Mouse (Mus musculus): ENCODE measurements around the gene Rdh1. TPM values are rescaled to one million over a fixed set of nuclear protein-coding genes. Genes with fewer than 3 reads are reported as not detected.

Gene Rdh1
- polyA plus RNA-seq (2012; rRNA removed): 0.11 and 0.18 TPM in 2 replicates

DNA sequence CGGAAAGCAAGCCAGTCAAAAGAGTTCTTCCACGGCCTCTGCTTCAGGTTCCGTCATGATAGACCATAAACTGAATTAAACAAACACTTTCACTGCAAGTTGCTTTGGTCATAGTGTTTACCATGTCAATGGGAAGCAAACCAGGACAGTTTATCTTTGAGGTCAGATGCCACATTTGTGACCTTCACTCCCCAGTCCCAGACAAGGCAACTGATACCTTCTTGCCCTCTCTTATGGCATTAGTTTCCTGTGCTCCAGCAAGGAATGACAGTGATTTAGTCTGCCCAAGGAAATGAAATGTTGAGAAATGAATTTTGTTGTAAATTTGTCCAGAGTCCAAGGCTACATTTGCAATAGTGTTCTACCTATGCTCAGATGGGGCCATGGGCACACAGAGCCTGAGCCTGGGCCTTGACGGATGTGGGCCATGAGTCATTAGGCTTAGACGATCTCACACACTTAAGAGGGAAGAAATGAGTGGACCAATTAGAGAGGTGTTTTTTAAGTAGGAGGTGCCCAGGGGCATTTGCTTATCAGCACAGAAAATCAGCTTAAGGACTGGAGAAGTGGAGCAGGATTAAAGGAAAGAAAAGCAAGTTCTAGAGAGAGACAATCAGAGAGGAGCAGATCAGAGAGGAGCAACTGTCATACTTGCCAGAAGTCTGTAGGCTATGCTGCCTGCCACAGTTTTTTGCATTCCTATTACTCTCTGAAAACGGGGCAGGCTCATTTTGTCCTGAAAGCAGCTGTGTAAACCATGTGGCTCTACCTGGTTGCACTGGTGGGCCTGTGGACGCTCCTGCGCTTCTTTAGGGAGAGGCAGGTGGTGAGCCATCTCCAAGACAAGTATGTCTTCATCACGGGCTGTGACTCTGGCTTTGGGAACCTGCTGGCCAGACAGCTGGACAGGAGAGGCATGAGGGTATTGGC, at the start of gene Rdh1, which contains the start of gene Rdh16f1:
TSS of gene Rdh1 (plus strand) at position 541 of the 930 bp plus-strand sequence.
TSS of gene Rdh16f1 (plus strand) at position 607 of the 930 bp plus-strand sequence.
- no peak for DNase-seq (ENCODE audit: extremely low spot score in 1 of 2, low spot score in 1 of 2)

DNA sequence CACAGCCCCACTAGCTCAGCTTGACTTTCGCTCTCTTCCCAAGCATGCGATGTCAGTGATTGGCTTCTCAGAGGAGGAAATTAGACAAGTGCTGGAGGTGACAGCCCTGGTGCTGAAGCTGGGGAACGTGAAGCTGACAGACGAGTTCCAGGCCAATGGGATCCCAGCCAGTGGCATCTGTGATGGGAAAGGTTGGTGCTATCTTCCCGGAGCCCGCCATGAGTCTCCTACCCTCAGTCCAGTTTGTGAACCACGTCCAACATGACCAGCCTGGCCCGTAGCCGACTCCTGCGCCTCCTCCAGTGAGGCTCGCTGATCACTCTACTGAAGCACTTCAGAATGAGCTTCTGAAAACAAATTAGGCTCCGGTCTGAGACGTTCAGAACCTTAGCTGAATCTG, 49.2 kb upstream of the Rdh1 start:
- no peak for DNase-seq (ENCODE audit: extremely low spot score in 1 of 2, low spot score in 1 of 2)

DNA sequence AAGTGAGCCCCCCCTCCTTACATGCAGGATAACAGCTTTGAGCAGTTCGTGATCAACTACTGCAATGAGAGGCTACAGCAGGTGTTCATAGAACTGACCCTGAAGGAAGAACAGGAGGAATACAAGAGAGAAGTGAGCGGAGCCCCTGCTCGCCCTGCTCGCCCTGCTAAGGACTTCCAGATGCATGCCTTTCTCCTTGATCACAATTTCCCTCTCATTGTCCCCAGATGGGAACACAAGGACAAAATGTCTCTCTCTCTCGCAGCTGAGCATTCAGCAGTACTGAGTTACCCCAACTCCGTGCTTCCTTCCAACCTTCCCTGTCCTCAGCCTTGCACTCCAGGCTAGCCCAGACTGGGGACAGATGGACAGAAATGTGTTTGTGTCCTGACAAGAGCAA, 46.8 kb upstream of the Rdh1 start:
- DNase-seq (ENCODE audit: extremely low spot score in 1 of 2, low spot score in 1 of 2): no peak

DNA sequence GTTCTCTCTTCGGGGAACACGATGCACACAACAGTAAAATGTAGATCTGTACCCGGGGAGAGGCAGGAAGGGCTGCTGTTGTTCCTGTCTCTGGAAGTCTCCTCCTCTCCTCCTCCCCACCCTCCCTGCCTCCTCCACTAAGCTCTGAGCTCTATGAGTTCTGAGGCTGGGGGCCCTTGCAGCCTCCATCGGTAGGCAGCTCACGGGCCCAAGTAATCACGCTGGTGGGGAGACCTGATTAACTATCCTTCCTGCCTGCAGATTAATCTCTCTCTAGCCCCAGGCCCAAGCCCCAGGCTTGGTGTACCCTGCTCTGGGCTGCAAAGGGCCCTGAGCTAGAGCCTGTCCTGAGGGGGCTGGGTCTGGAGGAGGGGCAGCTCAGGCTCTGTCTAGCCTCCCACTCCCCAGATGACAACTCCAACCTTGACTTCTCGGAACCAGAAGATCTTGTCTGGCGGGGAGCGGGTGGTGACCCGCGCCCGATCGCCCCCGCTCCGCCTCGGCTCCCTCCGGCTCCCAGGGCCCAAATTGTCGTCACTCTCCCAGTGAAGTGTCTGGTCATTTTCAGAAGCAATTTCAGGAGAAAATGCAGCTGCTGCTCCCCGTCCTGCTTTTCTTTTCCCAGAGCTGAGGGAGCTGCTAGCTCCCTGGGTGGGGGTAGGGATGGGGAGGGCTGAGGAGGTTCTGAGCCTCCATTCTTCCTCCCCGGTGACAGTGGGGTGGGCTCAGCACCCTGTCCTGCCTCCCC, 37.7 kb upstream of the Rdh1 start:
- peak in 1 of 2 experiments; percentile 24 for DNase-seq (ENCODE audit: extremely low spot score in 1 of 2, low spot score in 1 of 2)

DNA sequence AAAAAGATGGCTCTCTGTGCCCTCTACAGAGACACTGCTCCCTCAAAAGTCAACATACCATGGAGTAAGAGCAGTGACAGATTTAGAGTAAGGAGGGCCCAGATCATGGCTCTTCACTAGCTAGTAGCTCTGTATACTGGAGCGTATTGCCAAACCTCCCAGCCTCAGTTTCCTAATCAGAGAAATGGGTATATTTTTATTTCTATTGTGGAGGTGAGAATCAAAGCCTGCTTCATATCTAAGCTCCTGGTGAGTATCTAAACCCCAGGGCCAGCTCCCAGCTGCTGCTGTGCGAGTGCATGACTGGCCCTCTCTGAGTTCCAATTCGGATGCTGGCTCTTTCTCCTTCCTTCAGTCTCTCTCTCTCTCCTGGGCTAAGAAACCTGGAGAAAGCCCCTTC, 35.3 kb upstream of the Rdh1 start, which contains the start of gene Tac2:
TSS of gene Tac2 (plus strand) at position 301 of the 400 bp plus-strand sequence.
- no peak for DNase-seq (ENCODE audit: extremely low spot score in 1 of 2, low spot score in 1 of 2)

DNA sequence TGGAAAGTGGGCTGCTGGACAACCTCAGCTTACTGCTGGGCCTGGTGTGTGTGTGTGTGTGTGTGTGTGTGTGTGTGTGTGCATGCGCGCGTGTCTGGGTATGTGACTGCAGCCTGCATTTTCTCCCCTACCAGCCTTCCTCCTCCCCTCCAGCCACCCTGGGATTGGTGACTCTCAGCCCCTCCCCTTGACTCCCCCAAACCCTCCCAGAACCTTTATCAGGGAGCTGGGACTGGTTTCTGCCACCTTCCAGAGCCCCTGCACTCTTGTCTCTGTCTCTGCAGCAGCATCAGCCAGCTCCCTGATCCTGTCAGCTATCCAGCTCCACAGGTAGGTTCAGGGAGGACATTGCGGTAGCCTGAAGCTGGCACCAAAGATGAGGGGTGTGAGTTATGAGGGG, 34.4 kb upstream of the Rdh1 start:
- DNase-seq (ENCODE audit: extremely low spot score in 1 of 2, low spot score in 1 of 2): no peak

DNA sequence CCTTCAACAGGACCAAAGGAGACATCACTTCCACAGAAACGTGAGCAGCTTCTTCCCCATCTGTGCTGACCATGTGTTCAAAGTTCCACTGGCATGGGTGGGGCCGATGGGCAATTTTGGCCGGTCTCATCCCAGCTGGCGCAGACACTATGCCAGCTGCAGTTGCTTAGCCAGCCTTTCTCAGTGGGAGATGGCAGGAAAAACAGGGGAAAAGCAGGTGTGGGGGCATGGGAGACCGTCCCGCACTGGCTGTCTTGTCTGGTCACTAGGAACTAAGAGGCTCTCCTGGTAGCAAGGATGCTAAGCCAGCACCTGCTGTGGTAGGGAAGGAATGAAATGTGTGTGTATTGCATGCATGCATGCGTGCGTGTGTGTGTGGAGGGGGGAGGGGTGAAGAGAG, 31.1 kb upstream of the Rdh1 start:
- peak in 1 of 2 experiments; percentile 31 for DNase-seq (ENCODE audit: extremely low spot score in 1 of 2, low spot score in 1 of 2)

DNA sequence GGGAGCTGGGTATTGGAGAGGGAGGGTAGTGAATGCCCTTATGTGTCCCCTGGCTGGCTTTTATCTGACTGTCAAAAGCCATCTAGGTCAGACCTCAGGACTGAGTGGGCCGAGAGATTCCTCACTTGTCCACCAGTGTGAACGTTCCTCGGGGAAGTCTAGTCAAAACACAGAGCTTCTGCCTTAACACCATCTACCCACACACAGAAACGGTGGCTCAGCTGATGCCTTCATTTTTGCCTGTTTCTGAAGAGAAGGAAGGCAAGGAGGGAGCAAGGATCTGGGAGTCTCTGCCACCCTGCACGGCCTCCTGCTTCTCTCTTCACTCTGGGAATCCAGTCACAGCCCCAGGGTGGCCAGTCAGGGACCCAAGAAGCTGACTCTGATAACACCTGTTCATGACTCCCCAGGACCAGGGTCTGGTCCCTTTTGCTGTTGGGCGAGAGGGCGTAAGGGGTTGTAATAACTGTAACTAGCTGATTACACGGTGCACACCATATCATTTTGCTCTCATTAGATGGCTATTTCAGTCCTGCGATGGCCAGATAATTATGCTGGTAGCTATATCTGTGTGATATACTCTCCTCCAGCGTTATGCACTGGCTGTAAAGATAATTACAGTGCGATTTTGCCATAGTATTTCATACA, 29.1 kb upstream of the Rdh1 start:
- DNase-seq (ENCODE audit: extremely low spot score in 1 of 2, low spot score in 1 of 2): peak in 1 of 2 experiments; percentile 52

DNA sequence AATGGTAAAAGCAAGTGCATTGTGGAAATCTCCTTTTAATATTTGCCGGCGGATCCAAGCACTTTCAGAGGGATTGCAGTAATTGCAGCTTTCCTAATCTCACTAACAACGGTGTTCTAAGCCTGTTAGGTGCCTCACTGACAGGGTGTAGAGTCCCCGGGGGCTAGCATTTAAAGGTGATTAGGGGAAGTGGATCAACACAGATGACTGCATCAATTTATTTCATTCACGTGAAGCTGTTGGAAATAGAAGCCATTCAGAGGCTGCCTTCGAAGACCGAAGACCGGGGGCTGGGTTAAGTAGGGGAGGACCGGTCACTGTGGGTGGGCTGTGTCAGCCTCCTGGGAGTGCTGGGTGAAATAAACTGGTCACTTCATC, 28.6 kb upstream of the Rdh1 start:
- no peak for DNase-seq (ENCODE audit: extremely low spot score in 1 of 2, low spot score in 1 of 2)

DNA sequence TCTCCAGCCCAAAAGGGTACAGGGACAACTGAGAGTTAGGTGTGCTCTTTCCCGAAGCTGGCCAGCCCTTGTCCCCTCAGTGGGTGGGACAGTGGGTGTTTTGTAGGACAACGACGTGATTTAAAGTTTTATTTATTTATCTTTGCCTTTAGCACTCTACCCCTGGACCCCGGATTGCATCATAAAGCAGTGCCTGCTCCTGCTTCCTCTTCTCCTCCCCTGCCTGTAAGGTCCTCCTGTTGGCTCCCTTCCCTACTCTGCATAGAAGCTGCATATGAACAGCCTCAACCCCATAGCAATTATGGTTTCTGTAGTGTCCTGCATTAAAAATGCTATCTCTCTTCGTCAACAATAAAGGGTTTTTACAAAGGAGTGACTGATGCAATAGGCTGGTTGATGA, 28.1 kb upstream of the Rdh1 start:
- no peak for DNase-seq (ENCODE audit: extremely low spot score in 1 of 2, low spot score in 1 of 2)

DNA sequence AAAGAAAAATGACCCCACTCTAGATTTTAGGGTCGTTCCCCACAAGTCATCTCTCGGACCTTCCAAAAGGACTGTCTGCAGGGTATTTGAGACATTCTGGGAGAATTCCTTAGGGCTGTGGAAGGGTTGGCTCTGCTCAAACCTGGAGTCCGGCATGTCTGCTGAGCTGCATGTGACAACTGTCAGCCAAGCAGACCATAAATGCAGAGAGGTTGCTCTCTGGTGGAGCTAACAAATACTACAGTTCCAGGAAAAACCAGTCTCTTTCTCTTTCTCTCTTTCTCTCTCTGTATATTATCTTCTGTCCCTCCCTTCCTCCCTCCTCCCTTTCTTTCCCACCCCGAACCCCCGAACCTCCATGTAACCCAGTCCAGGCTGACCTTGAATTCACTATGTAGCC, 25.1 kb upstream of the Rdh1 start:
- peak in 1 of 2 experiments; percentile 48 for DNase-seq (ENCODE audit: extremely low spot score in 1 of 2, low spot score in 1 of 2)

DNA sequence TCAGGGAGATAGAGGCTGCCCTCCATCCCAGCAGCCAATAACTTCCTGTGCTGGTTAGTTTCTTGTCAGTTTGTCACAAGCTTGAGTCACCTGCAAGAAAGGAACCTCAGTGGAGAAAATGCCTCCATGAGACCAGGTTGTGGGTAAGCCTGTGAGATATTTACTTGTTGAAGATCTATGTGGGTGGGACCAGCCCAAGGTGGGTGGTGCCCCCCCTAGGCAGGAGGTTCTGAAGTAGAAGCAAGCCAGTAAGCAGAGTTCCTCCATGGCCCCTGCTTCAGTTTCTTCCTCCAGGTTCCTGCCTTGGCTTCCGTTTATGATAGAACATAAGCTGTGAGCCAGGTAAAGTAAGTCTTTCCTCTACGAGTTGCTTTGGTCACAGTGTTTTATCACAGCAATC, 23.3 kb upstream of the Rdh1 start:
- DNase-seq (ENCODE audit: extremely low spot score in 1 of 2, low spot score in 1 of 2): no peak

DNA sequence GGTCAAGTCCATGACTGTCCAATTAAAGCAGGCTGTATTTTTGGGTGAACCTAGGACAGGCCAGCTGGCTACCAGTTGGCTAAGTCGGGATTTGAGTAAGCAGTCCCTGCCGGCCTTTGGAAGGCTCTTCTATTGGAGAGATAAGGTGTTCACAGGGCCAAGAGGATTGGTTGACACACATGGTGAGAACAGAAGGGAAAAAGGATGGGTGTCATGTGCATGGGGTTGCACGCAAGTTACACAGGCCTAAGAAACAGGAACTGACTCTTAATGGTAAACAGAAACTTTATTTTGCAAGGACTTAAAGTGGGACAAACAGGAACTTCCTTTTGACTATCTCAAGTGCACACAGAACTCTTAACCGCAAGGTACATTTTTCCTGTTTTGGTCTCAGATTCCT, 22.6 kb upstream of the Rdh1 start:
- DNase-seq (ENCODE audit: extremely low spot score in 1 of 2, low spot score in 1 of 2): no peak

DNA sequence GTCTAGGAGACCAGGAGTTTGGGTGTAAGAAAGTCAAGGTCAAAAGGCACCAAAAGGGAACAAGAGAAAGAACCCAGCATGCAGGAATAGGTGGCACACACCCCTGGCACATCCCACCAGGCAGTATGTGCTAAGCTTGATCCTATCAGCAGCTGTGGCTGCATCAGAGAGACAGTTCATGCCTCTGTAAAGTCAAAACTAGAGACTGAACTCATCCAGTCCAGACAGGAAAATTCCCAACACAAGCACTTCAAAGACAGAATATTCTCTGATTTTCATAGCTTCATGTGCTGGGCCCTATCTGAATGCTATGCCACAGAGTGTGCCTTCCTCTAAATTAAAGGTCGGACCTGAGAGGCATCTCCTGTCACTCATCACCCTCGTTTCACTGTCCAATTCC, 22.0 kb upstream of the Rdh1 start:
- DNase-seq (ENCODE audit: extremely low spot score in 1 of 2, low spot score in 1 of 2): no peak

DNA sequence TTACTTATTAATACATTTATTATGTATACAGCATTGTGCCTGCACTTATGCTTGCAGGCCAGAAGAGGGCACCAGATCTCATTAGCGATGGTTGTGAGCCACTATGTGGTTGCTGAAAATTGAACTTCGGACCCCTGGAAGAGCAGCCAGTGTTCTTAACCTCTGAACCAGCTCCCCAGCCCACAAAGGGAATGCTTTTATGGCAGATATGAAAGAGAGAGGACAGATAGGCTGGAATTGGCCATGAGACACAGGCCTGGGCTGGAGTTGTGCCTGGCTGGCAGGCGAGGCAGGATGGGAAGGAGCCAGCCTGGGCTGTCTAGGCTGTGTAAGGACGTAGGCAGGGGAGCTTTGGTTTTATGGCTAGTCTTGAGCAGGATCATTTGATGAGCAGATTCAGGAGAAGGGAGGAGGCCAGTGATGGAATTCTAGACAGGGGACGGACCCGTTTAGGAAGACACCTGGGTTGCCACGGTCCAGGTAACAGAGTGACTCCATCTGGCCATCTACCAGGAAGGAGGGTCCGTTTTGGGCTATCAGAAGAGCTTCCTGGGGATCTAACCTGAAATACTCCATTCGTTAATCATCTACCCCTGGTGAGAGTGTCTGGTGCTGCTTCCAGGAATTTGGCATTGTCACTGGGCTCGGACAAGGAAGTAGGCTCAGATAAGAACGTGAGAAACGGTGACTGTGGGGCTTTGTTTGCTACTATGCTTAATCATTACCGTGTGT, 21.2 kb upstream of the Rdh1 start:
- DNase-seq (ENCODE audit: extremely low spot score in 1 of 2, low spot score in 1 of 2): peak in 1 of 2 experiments; percentile 45

DNA sequence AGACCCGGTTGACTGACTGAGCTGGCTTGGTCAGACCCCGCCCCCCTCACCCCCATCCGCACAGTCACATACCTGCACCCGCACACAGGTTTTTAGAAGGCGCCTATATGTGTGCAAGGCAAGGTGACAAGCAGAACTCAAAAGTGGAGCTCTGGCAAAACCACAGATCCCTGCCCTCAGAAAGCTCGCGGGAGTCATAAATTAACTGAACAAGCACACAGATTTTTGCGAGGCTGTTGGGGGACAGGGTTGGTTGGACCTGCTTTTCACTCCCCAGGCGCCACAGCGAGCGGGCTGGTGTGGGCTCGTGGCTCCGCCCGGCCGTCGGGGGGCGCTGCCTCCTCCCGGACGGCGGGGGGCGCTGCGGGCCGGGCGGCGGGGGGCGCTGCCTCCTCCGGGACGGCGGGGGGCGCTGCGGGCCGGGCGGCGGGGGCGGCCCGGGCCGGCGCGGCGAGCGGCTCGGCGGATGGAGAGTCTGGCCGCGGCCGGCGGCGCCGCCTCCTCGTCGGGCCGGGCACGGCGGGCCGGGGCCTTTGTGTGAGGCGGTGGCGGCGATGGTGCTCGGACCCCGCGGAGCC, 20.3 kb upstream of the Rdh1 start, which contains the start of gene Zbtb39:
TSS of gene Zbtb39 (plus strand) at position 456 of the 578 bp plus-strand sequence.
- peak in 1 of 2 experiments; percentile 71 for DNase-seq (ENCODE audit: extremely low spot score in 1 of 2, low spot score in 1 of 2)

DNA sequence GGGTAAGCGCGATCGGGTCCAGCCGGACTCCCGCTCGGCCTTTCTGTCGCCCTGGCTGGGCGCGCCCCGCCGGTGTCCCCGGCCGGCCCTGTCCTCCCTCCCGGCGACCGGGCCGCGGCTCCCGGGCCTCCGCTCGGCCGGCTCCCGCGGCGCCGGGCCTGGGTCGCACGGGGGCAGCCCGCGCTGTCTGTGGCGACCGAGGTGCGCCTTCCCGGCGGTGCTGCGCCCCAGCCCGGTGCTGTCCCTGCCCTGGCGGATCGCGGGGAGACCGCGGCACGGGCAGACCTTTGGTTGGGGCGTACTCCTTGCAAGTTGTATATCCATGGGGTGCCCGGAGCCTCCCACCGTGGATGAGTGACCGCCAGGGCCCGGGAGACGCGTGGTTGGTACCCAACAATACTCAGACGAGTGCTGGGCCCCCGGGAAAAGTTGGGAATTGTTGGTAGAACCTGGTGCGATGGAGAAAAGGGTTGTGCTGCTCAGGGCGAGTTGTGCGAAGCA, 19.8 kb upstream of the Rdh1 start:
- DNase-seq (ENCODE audit: extremely low spot score in 1 of 2, low spot score in 1 of 2): no peak

DNA sequence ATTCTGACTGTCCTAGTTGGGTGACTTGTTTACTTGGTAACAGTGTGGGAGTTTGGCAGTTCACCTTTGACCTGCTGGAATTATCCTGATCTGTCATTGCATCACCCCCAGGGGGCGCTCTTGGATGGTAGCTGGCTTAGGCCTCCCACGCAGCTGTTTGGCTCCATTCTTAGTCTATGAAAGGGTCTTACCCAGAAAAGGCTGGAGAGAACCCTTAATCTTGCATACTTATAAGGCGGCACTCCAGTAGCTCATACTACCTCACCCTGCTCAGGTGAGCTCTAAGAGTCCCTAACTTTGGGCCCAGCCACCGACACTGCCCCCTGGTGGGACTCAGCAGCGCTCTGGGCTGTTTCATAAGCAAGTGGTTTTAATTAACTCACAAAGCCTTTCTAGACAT, 14.9 kb upstream of the Rdh1 start:
- DNase-seq (ENCODE audit: extremely low spot score in 1 of 2, low spot score in 1 of 2): peak in 1 of 2 experiments; percentile 29

DNA sequence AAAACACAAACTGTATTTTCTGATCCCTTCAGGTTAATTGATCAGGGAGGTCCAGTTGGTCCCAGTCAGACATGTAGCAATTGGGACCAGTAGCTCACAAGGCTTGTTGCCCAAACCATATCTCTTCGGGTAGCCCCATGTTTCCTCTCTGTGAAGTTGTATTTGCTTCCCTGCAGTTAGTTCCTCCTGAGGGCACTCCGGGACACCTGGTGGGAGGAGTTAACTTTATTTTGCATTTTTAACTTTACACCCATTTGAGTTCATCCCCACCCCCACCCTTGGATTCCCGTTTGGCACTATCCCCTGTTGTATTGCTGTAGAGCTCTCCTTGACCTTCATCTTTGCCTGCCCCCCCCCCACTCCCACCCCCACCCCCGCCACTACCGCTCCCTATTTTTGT, 13.6 kb upstream of the Rdh1 start:
- no peak for DNase-seq (ENCODE audit: extremely low spot score in 1 of 2, low spot score in 1 of 2)

DNA sequence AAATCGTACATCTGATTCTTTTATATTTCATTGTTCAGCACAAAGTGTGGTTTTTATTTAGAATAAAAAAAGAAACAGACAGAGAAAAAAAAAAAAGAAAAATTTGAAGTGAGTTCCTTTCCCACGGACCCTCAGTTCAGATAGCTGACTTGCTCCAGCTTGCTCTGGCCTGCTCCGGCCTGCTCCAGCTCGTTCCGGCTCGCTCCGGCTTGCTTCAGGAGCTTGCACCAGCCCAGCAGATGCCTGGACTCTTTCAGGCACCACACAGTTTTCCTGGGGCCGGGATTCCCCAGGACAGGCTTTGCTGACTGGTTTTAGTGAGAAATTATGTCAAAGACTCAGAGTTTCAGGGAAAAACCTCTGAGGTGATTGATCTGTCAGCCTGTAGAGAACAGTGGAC, 12.3 kb upstream of the Rdh1 start:
- no peak for DNase-seq (ENCODE audit: extremely low spot score in 1 of 2, low spot score in 1 of 2)
